14 mouse cellular contexts compared by ENCODE assay signal in genomic region chr11:75049807-75050206, GRCm38 (mm10).
DNase-seq lines count a peak whose midpoint lies in the region; ATAC-seq lines count a peak whose summit lies in the region.
"Had no signal": no experiment of that assay in that cellular context is flagged by ENCODE, and none has a peak within 500 bp of the region (broad histone marks: within the 10 kb centered on the region; RNA-seq: fewer than 3 reads in every experiment).

No protein-coding gene starts in this region.

- no peaks in the 10 kb centered on the region for H3K9me3 ChIP-seq in heart, embryonic 15.5 days (replicated peaks)
- no peaks in the 10 kb centered on the region for H3K9me3 ChIP-seq in neural tube, embryonic 13.5 days
- H3K9me3 ChIP-seq: forebrain, embryonic 10.5 days had no signal

- no peak overlapping the region for H3K4me3 ChIP-seq in heart, embryonic 15.5 days
- H3K4me3 ChIP-seq in neural tube, embryonic 13.5 days: no peak overlapping the region
- H3K4me3 ChIP-seq: forebrain, embryonic 10.5 days had no signal

- intact Hi-C loops in heart, postnatal 36 days (cut with DNase I): loop anchor here (2.0 to 5.0 kb wide), 3 partner anchors 58 to 115 kb away; no protein-coding TSS in a partner anchor

- H3K4me2 ChIP-seq in heart, embryonic 15.5 days: no peak overlapping the region
- no peak overlapping the region for H3K4me2 ChIP-seq in neural tube, embryonic 13.5 days
- H3K4me2 ChIP-seq: midbrain, embryonic 11.5 days had no signal

- peaks cover 71% of the 10 kb centered on the region for H3K4me1 ChIP-seq in heart, embryonic 15.5 days (replicated peaks)
- H3K4me1 ChIP-seq in neural tube, embryonic 13.5 days (replicated peaks): peaks cover 78% of the 10 kb centered on the region

- 71% methylated on average over 2 of the region's 2 CpGs for WGBS in heart, embryonic 15.5 days
- WGBS in neural tube, embryonic 13.5 days: 45% methylated on average over 2 of the region's 2 CpGs

- no peak overlapping the region for H3K9ac ChIP-seq in heart, embryonic 15.5 days
- no peak overlapping the region for H3K9ac ChIP-seq in neural tube, embryonic 13.5 days

- no peak for ATAC-seq in heart, embryonic 15.5 days (replicated peaks; ENCODE audit: insufficient number of reproducible peaks, insufficient read depth, low FRiP score, low read depth)
- ATAC-seq in neural tube, embryonic 13.5 days (ENCODE audit: low read depth): no peak
- ATAC-seq in inflammation-experienced regulatory T-cells, adult 6 months: no peak
- ATAC-seq: CD4-positive, CD25-positive, alpha-beta regulatory T cell, adult 4 months; lung, postnatal 0 days had no signal

- no peak for DNase-seq in heart, postnatal 36 days
- DNase-seq in neural tube, embryonic 10.5 days (ENCODE audit: extremely low spot score, low spot score): no peak
- DNase-seq in kidney, postnatal 4 days: peak; percentile 44 to 62
- peak; percentile 31 for DNase-seq in yolk sac, embryonic 10.5 days (ENCODE audit: low spot score)
- DNase-seq: adrenal gland, adult 2 months; retina, postnatal 1 day; thymus, postnatal 4 days had no signal

- peak overlapping the region; percentile 86; the same call in 1 of the 2 replicates for H3K27ac ChIP-seq in heart, embryonic 15.5 days
- H3K27ac ChIP-seq in neural tube, embryonic 13.5 days (replicated peaks): peak overlapping the region; percentile 18; the same call in 1 of the 2 replicates
- H3K27ac ChIP-seq: forebrain, embryonic 10.5 days had no signal

- no peaks in the 10 kb centered on the region for H3K27me3 ChIP-seq in heart, embryonic 15.5 days
- H3K27me3 ChIP-seq in neural tube, embryonic 13.5 days: no peaks in the 10 kb centered on the region

- no peaks in the 10 kb centered on the region for H3K36me3 ChIP-seq in heart, embryonic 15.5 days
- peaks cover 14% of the 10 kb centered on the region; the same call in 1 of the 2 replicates for H3K36me3 ChIP-seq in neural tube, embryonic 13.5 days

Comparison
In these comparisons a context has a peak if more than half of its experiments do, and no peak if none do; other contexts are left out.
1. DNase-seq: peak in kidney, postnatal 4 days (2 of 2) and yolk sac, embryonic 10.5 days (single experiment); none in heart, postnatal 36 days (0 of 2) and neural tube, embryonic 10.5 days (single experiment).